Mouse (Mus musculus) intestine, embryonic 14.5 days (tissue): ENCODE measurements around the gene Catip. TPM values are rescaled to one million over a fixed set of nuclear protein-coding genes. Genes with fewer than 3 reads are reported as not detected.

ENCODE experiments used
- ATAC-seq: fragments of 200-750 bp; cut with Nextera tagmentation; replicated peaks from 2 replicates; pipeline ENCODE4 v1.8.0; 2017; ENCODE audit warnings: low read depth, moderate number of reproducible peaks, moderate TSS enrichment, moderate library complexity; ENCODE audit not compliant: low FRiP score, low TSS enrichment
- DNase-seq: peaks from one replicate; pipeline ENCODE4 v3.0.0-alpha.2; 2018; ENCODE audit warnings: low spot score
- H3K27ac ChIP-seq: fragments of 300-500 bp; sonication (generic); 2 replicates; pipeline ENCODE4 v1.5.1; 2014; ENCODE audit warnings: low read depth, mild to moderate bottlenecking, control low read depth
- H3K27me3 ChIP-seq: fragments of 300-500 bp; sonication (generic); replicated peaks from 2 replicates; pipeline ENCODE4 v1.6.1; 2014; ENCODE audit warnings: low read length, control low read depth; ENCODE audit not compliant: control insufficient read depth, insufficient read depth
- H3K36me3 ChIP-seq: fragments of 300-500 bp; sonication (generic); 2 replicates; pipeline ENCODE4 v1.6.1; 2014; ENCODE audit warnings: low read length, control low read depth; ENCODE audit not compliant: control insufficient read depth, insufficient read depth
- H3K4me1 ChIP-seq: fragments of 300-500 bp; sonication (generic); replicated peaks from 2 replicates; pipeline ENCODE4 v1.6.1; 2014; ENCODE audit warnings: low read length, control low read depth, mixed read lengths; ENCODE audit not compliant: control insufficient read depth, insufficient read depth
- H3K4me2 ChIP-seq: fragments of 300-500 bp; sonication (generic); 2 replicates; pipeline ENCODE4 v1.6.1; 2014; ENCODE audit warnings: low read length
- H3K4me3 ChIP-seq: fragments of 300-500 bp; sonication (generic); 2 replicates; pipeline ENCODE4 v1.5.1; 2014; ENCODE audit warnings: low read depth, low read length, control low read depth, mixed read lengths
- H3K9ac ChIP-seq: fragments of 300-500 bp; sonication (generic); 2 replicates; pipeline ENCODE4 v1.6.1; 2014; ENCODE audit warnings: mild to moderate bottlenecking, low read length
- H3K9me3 ChIP-seq: fragments of 300-500 bp; sonication (generic); 2 replicates; pipeline ENCODE4 v1.6.1; 2016; ENCODE audit warnings: low read length, control low read depth; ENCODE audit not compliant: control insufficient read depth
- WGBS: fragments of 180-500 bp; shearing (Covaris S2); extraction: QIAGEN DNeasy Blood & Tissue Kit; methylation state at CpG from one replicate; pipeline ENCODE4 v1.1.7; 2014; 5-methylcytosine and 5-hydroxymethylcytosine counted together
- polyA plus RNA-seq: library from polyadenylated mRNA; unstranded; fragments of >200 nt; fragmentation: Nextera tagmentation; extraction: Ambion mirVana; gene quantifications from 2 replicates; pipeline ENCODE4 v1.2.1, GENCODE M21; 2014

Gene Catip
- polyA plus RNA-seq, 1 experiment from 2014 or later = 0.60 TPM

DNA sequence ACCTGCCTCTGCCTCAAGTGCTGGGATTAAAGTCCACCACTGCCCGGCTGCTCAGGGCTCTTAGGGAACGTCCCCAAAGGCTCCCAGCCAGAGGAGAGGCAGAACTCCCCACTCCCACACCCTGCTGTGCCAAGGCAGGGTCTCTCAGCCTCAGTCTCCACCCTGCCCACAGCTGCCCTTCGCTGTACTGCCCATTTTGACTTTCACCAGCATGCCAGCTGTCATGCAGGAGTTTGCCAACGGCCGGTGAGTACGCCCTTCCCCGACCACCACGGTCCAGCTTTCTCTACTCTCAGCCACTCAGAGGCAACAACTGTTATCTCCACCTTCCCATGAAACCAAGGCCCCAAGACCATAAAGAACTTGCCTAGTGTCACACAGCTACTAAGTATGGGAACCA, 22.6 kb downstream of the Catip start:
- H3K27me3 ChIP-seq = no peaks in the 10 kb centered on the region
- H3K9ac ChIP-seq = no peak overlapping the region
- no peak overlapping the region for H3K4me3 ChIP-seq
- peaks cover 3% of the 10 kb centered on the region; the same call in 1 of the 2 replicates for H3K4me1 ChIP-seq
- ATAC-seq (no peak), DNase-seq (no peak)
- no peak overlapping the region for H3K27ac ChIP-seq
- 86% methylated on average over 8 of the region's 8 CpGs for WGBS
- no peaks in the 10 kb centered on the region for H3K36me3 ChIP-seq
- H3K9me3 ChIP-seq = no peaks in the 10 kb centered on the region
- H3K4me2 ChIP-seq = no peak overlapping the region

DNA sequence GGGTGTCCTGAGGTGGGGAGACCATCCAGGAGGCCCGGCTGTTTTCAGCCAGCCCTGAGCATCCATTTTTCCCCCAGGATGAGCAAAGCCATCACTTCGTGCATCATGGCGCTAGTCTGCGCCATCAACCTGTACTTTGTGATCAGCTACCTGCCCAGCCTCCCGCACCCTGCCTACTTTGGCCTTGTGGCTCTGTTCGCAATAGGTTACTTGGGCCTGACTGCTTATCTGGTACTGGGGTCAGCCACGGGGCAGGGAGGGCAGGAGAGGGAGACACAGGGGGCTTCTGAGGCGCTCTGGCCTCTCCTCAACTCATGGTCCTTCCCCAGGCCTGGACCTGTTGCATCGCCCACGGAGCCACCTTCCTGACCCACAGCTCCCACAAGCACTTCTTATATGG, 23.2 kb downstream of the Catip start:
- no peak overlapping the region for H3K27ac ChIP-seq
- no peak overlapping the region for H3K4me3 ChIP-seq
- H3K4me1 ChIP-seq = peaks cover 9% of the 10 kb centered on the region
- no peak overlapping the region for H3K9ac ChIP-seq
- DNase-seq (no peak), ATAC-seq (no peak)
- 91% methylated on average over 10 of the region's 10 CpGs for WGBS
- no peaks in the 10 kb centered on the region for H3K27me3 ChIP-seq
- no peaks in the 10 kb centered on the region for H3K9me3 ChIP-seq
- H3K36me3 ChIP-seq = no peaks in the 10 kb centered on the region
- no peak overlapping the region for H3K4me2 ChIP-seq

DNA sequence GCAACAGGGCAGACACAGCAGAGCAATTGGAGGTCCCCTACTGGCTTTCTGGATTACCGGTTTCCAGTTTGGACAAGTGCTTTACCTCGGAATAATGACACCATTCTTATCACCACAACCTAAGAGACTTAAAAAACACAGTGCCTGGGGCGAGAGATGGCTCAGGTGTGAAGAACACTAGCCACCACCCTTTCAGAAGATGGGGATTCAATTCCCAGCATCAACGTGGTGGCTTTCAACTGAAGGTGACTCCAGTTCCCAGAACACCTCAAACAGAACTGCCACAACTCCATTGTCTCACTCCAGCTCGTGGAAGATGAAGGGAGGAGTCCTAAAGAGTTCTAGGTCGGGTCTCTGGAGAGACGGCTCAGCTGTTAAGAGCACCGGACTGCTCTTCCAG, 23.6 kb downstream of the Catip start:
- WGBS = 87% methylated on average over 8 of the region's 8 CpGs
- no peak overlapping the region for H3K9ac ChIP-seq
- H3K27ac ChIP-seq = no peak overlapping the region
- DNase-seq (no peak), ATAC-seq (no peak)
- H3K36me3 ChIP-seq = no peaks in the 10 kb centered on the region
- no peak overlapping the region for H3K4me2 ChIP-seq
- no peaks in the 10 kb centered on the region for H3K27me3 ChIP-seq
- peaks cover 12% of the 10 kb centered on the region for H3K4me1 ChIP-seq
- H3K4me3 ChIP-seq = no peak overlapping the region
- no peaks in the 10 kb centered on the region for H3K9me3 ChIP-seq

DNA sequence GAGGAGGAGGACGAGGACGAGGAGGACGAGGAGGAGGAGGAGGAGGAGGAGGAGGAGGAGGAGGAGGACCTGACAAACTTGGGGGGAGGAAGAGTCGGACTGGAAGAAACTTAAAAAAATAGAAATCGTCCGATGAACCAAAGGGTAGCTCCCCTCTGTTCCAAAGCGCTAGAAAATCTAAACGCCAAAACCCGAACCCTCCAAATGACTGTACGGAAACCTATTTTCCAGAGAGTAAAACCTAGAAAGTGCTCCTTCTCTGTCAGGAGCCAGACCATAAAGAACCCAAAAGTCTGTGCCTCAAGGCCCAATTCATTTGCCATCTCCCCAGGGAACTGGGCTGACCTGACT, 24.4 kb downstream of the Catip start:
- no peaks in the 10 kb centered on the region for H3K9me3 ChIP-seq
- ATAC-seq (no peak), DNase-seq (no peak)
- no peaks in the 10 kb centered on the region for H3K27me3 ChIP-seq
- peak overlapping the region; percentile 52 for H3K9ac ChIP-seq
- H3K36me3 ChIP-seq = no peaks in the 10 kb centered on the region
- peak overlapping the region; percentile 54 for H3K4me2 ChIP-seq
- peak overlapping the region; percentile 50 for H3K4me3 ChIP-seq
- peak overlapping the region; percentile 99 for H3K27ac ChIP-seq
- peaks cover 17% of the 10 kb centered on the region for H3K4me1 ChIP-seq
- WGBS = 62% methylated on average over 7 of the region's 10 CpGs

DNA sequence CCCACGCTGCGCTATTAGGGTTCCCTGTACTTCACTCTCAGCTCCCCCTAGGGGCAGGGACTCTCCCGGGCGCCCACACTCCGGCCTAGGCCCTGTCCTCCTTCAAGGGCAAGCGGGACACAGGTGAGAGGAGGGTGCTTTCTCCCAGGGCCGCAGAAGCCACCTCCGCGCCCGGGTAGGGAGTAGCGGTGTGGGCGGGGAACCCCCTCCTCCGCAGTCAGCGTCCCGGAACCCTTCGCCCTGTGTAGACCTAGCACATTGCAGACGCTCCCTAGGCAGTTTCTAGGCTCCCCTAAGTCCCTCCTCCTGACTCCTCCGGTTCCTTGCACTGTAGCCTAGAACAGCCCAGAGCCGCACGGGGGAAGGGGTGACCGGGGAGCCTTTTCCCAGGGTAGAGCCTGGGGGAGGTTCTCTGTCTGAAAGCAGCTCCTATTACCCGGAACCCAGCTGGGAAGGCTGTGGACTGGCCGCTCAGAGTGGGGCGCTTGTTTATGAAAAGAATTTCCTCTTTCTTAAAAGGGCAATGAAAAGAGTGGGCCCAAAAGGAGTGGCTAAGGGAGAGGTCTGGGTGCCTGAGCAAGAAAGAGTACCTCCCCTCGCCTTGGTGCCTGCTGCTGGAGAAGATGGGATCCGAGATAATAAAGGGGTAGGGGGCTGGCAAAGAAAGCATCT, 24.9 kb downstream of the Catip start:
- under 1% methylated on average over 26 of the region's 26 CpGs for WGBS
- H3K4me2 ChIP-seq = peak overlapping the region; percentile 54
- DNase-seq (peak; percentile 100), ATAC-seq (peak; percentile 89)
- no peaks in the 10 kb centered on the region for H3K36me3 ChIP-seq
- H3K4me1 ChIP-seq = peaks cover 17% of the 10 kb centered on the region
- H3K27me3 ChIP-seq = no peaks in the 10 kb centered on the region
- H3K9ac ChIP-seq = peak overlapping the region; percentile 52
- H3K27ac ChIP-seq = peak overlapping the region; percentile 99
- no peaks in the 10 kb centered on the region for H3K9me3 ChIP-seq
- H3K4me3 ChIP-seq = peak overlapping the region; percentile 50

DNA sequence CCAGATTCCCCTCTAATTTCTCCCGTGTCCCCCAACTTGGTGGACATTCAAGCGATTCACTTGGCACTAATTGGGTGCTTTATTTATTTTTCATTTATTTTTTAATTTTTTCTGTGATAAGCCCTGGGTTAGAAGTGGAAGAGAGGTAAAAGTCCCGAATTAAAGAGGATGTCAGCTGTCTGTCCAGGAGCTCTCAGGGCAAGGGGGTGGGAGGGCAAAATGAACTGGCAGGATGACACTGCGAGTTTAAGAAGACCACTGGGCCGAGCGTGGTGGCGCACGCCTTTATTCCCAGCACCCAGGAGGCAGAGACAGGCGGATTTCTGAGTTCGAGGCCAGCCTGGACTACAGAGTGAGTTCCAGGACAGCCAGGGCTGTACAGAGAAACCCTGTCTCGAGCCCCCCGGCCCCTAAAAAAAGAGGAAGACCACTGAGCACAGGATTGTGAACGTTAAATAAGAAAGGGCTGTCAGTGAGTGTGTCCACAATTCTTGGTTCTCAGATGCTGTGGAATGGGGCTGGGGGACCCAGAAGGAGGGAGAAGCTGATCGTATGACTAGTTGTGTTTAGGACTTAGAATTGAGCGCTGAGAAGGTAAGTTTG, 25.6 kb downstream of the Catip start:
- DNase-seq (no peak), ATAC-seq (no peak)
- Histone ChIP-seq H3K9ac (peak overlapping the region; percentile 52), H3K27ac (peak overlapping the region; percentile 99), H3K9me3 (no peaks in the 10 kb centered on the region), H3K27me3 (no peaks in the 10 kb centered on the region), H3K4me2 (peak overlapping the region; percentile 54), H3K4me3 (peak overlapping the region; percentile 50), H3K4me1 (peaks cover 17% of the 10 kb centered on the region), H3K36me3 (no peaks in the 10 kb centered on the region)
- WGBS = 53% methylated on average over 15 of the region's 15 CpGs

DNA sequence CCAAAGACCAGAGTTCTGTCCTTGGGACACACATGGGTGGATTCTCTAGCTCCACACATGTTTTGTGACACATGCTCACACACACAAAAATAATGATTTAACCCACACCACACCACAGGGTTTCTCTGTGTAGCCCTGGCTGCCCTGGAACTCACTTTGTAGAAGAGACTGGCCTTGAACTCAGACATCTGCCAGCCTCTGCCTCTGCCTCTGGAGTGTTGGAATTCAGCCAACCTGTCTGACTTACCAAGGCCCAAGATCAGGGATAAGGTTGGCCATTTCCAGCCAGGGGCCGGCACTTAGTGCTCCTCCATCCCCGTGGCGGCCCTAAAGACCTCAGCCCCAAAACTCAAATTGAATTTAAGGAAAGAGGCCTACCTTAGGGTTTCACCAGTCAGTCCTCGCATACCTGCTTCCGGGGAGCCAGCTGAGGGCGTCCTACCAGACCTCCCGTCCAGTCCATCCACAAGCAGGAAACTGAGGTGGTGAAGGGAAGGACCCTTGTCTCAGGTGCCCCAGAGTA, 26.6 kb downstream of the Catip start:
- ATAC-seq (no peak), DNase-seq (no peak)
- Histone ChIP-seq H3K9me3 (no peaks in the 10 kb centered on the region), H3K9ac (no peak overlapping the region), H3K36me3 (peaks cover 3% of the 10 kb centered on the region), H3K4me2 (no peak overlapping the region), H3K27ac (no peak overlapping the region), H3K27me3 (no peaks in the 10 kb centered on the region), H3K4me3 (no peak overlapping the region), H3K4me1 (peaks cover 25% of the 10 kb centered on the region)
- 87% methylated on average over 7 of the region's 7 CpGs for WGBS

DNA sequence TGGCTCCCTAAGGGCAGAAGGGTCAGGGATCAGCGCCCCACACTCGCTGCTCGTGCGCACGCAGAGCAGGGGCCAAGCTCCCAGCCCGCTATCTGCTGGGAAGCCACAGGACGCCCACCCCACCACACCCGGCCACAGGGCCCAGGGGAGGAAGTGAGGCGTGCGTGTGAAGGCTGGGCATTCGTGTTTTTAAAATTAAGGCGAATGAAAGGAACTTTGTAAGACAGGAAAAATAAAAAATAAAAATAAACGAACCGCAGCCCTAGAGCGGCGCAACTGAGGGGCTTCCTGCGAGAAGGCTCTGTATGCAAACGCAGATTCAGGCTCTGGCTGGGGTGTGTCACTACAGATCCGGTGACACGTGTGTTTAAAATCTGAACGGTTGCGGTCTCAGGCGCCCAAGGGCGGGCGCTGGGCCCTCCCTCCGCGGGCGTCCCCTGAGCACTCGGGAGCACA, 28.0 kb downstream of the Catip start:
- H3K9me3 ChIP-seq = no peaks in the 10 kb centered on the region
- H3K27me3 ChIP-seq = no peaks in the 10 kb centered on the region
- H3K36me3 ChIP-seq = peaks cover 17% of the 10 kb centered on the region
- H3K4me2 ChIP-seq = peak overlapping the region; percentile 97
- H3K4me3 ChIP-seq = peak overlapping the region; percentile 85
- peaks cover 27% of the 10 kb centered on the region for H3K4me1 ChIP-seq
- 5% methylated on average over 29 of the region's 29 CpGs for WGBS
- H3K27ac ChIP-seq = peak overlapping the region; percentile 99
- ATAC-seq = no peak
- DNase-seq = peak; percentile 75
- peak overlapping the region; percentile 33 for H3K9ac ChIP-seq
